Mouse (Mus musculus) common myeloid progenitor, adult 5-6 weeks (primary cell): ENCODE data around the gene Psmd3. TPM values are rescaled to one million over a fixed set of nuclear protein-coding genes. Genes with fewer than 3 reads are reported as not detected.

Source experiments
- ATAC-seq: replicated peaks from 2 replicates; pipeline ENCODE4 v1.8.0; 2016; ENCODE audit warnings: low read depth, mild to moderate bottlenecking, moderate TSS enrichment, inconsistent platforms; ENCODE audit not compliant: poor library complexity, severe bottlenecking
- total RNA-seq: library from RNA; stranded (forward); fragments of 200-1000, 187-1606 nt; gene quantifications from 2 replicates; pipeline ENCODE4 v1.2.3, GENCODE M21; 2017

Gene Psmd3
- total RNA-seq, 1 experiment from 2014 or later, result 88.9 TPM

- ATAC-seq, result peak; percentile 43
Measured at GRCm38 (mm10) chr11:98741622-98742396, 59.5 kb downstream of the Psmd3 start.

- no peak for ATAC-seq
Measured at GRCm38 (mm10) chr11:98742397-98743291, 60.3 kb downstream of the Psmd3 start.

GRCm38 (mm10) chr11:98743655-98744345 is 61.4 kb downstream of the Psmd3 start:
- no peak for ATAC-seq

- no peak for ATAC-seq
Measured at GRCm38 (mm10) chr11:98744456-98745019, 62.2 kb downstream of the Psmd3 start.

Other genes starting within 250 kb of the Psmd3 start
- gene Mien1, start 243.6 kb upstream of the Psmd3 start, total RNA-seq, result 16.1 and 24.4 TPM in 2 replicates
- not detected in 2 replicates for gene Grb7, start 236.2 kb upstream of the Psmd3 start, total RNA-seq
- gene Ikzf3, start 136.5 kb upstream of the Psmd3 start, total RNA-seq, result 0.15 TPM in 1 of 2 replicates, not detected in the other
- gene Zpbp2, start 131.5 kb upstream of the Psmd3 start, total RNA-seq, result 0.59 and 2.8 TPM in 2 replicates
- gene Ormdl3, start 95.2 kb upstream of the Psmd3 start, total RNA-seq, result 17.9 and 19.2 TPM in 2 replicates
- not detected in 2 replicates for gene Lrrc3c, start 84.3 kb upstream of the Psmd3 start, total RNA-seq
- gene Gm12355, start 56.9 kb upstream of the Psmd3 start, total RNA-seq, result 5.8 and 9.3 TPM in 2 replicates
- not detected in 2 replicates for gene Gsdma3, start 56.2 kb upstream of the Psmd3 start, total RNA-seq
- not detected in 2 replicates for gene Gsdma2, start 35.8 kb upstream of the Psmd3 start, total RNA-seq
- gene Gsdma, start 18.2 kb upstream of the Psmd3 start, total RNA-seq, result 0.05 TPM in 1 of 2 replicates, not detected in the other
- not detected in 2 replicates for gene Csf3, start 18.7 kb downstream of the Psmd3 start, total RNA-seq
- gene Med24, start 46.9 kb downstream of the Psmd3 start, total RNA-seq, result 39.5 and 43.7 TPM in 2 replicates
- 23.6 and 33.2 TPM in 2 replicates for gene Thra, start 58.1 kb downstream of the Psmd3 start, total RNA-seq
- gene Nr1d1, start 92.8 kb downstream of the Psmd3 start, total RNA-seq, result 0.58 and 1.6 TPM in 2 replicates
- 72.8 and 88.2 TPM in 2 replicates for gene Msl1, start 113.0 kb downstream of the Psmd3 start, total RNA-seq
- 39.5 and 46.5 TPM in 2 replicates for gene Casc3, start 122.4 kb downstream of the Psmd3 start, total RNA-seq
- 0.53 and 0.64 TPM in 2 replicates for gene Rapgefl1, start 154.2 kb downstream of the Psmd3 start, total RNA-seq
- 4.6 and 6.4 TPM in 2 replicates for gene Wipf2, start 181.1 kb downstream of the Psmd3 start, total RNA-seq
- 41.1 and 47.2 TPM in 2 replicates for gene Cdc6, start 225.2 kb downstream of the Psmd3 start, total RNA-seq
- gene Rara, start 245.3 kb downstream of the Psmd3 start, total RNA-seq, result 1.2 and 5.6 TPM in 2 replicates